Mouse (Mus musculus) liver, embryonic 13.5 days (tissue): ENCODE data around the gene Clec4a3. TPM values are rescaled to one million over a fixed set of nuclear protein-coding genes. Genes with fewer than 3 reads are reported as not detected.

Experiments
- polyA plus RNA-seq: library from polyadenylated mRNA; unstranded; fragments of >200 nt; fragmentation: Nextera tagmentation; extraction: Ambion mirVana; gene quantifications from 2 replicates; pipeline ENCODE4 v1.2.1, GENCODE M21; 2015

Clec4a3 gene
- polyA plus RNA-seq, 1 experiment from 2014 or later: 3.6 TPM

Other genes with a start within 250 kb of the Clec4a3 start
- not detected in 2 replicates for gene Nanog, start 245.0 kb upstream of the Clec4a3 start, polyA plus RNA-seq
- 18.6 and 21.4 TPM in 2 replicates for gene Slc2a3, start 150.9 kb upstream of the Clec4a3 start, polyA plus RNA-seq
- gene Foxj2, start 132.6 kb upstream of the Clec4a3 start, polyA plus RNA-seq: 1.0 and 1.2 TPM in 2 replicates
- gene C3ar1, start 96.4 kb upstream of the Clec4a3 start, polyA plus RNA-seq: 1.1 and 1.3 TPM in 2 replicates
- 24.9 and 27.8 TPM in 2 replicates for gene Necap1, start 78.0 kb upstream of the Clec4a3 start, polyA plus RNA-seq
- 3.7 TPM in 2 replicates for gene Clec4a1, start 30.7 kb upstream of the Clec4a3 start, polyA plus RNA-seq
- not detected in 2 replicates for gene Clec4a4, start 37.9 kb downstream of the Clec4a3 start, polyA plus RNA-seq
- gene Clec4b1, start 97.4 kb downstream of the Clec4a3 start, polyA plus RNA-seq: not detected in 2 replicates
- gene Clec4a2, start 153.9 kb downstream of the Clec4a3 start, polyA plus RNA-seq: 6.8 and 6.9 TPM in 2 replicates
- gene Clec4b2, start 220.4 kb downstream of the Clec4a3 start, polyA plus RNA-seq: 0.08 and 0.09 TPM in 2 replicates